In the genomic region with DNA sequence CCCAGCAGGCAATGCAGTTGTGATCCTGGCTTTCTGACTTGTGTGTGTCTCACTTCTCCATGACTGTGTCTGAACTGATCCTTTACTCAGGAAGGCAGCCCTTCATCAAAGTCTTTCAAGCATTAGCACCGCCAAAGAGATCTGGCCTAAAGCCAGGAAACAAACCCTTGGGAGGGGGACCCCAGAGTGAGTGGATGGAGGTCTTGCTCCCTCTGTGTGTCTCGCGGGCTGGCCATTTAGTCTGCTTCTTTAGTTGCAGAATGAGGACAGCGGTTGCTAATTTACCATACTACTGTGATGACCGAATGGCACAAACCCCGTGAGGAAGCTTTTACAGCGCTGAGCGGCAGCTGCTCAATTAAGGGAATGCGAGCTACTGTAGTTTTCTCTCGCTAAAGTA, we compare ENCODE assay signal across 21 mouse cellular contexts.
DNase-seq lines count a peak whose midpoint lies in the region; ATAC-seq and TF ChIP-seq lines count a peak whose summit lies in the region.
"Had no signal": no experiment of that assay in that cellular context is flagged by ENCODE, and none has a peak within 500 bp of the region (broad histone marks: within the 10 kb centered on the region; RNA-seq: fewer than 3 reads in every experiment).

No protein-coding gene starts in this region.

- 0 out of 2 replicates have a peak, but pooled peaks have one; percentile 5 for ATAC-seq in limb, embryonic 13.5 days (ENCODE audit: low FRiP score, low read depth)
- peak; percentile 36 for ATAC-seq in neural tube, embryonic 13.5 days (ENCODE audit: low read depth)
- ATAC-seq: intestine, postnatal 0 days had no signal

- H3K4me3 ChIP-seq in limb, embryonic 13.5 days = no peak overlapping the region
- H3K4me3 ChIP-seq in limb, embryonic 10.5 days = no peak overlapping the region
- no peak overlapping the region for H3K4me3 ChIP-seq in neural tube, embryonic 13.5 days
- H3K4me3 ChIP-seq: erythroblast, embryonic 14.5 days; heart, embryonic 13.5 days; hindbrain, embryonic 15.5 days; kidney, embryonic 15.5 days; myocyte had no signal

- no peak overlapping the region for H3K4me2 ChIP-seq in limb, embryonic 13.5 days (replicated peaks)
- peak overlapping the region; percentile 3; the same call in 1 of the 2 replicates for H3K4me2 ChIP-seq in neural tube, embryonic 13.5 days
- H3K4me2 ChIP-seq: heart, embryonic 13.5 days; hindbrain, embryonic 15.5 days; kidney, embryonic 15.5 days had no signal

- no peaks in the 10 kb centered on the region for H3K9me3 ChIP-seq in limb, embryonic 13.5 days
- no peaks in the 10 kb centered on the region for H3K9me3 ChIP-seq in limb, embryonic 10.5 days (replicated peaks)
- no peaks in the 10 kb centered on the region for H3K9me3 ChIP-seq in neural tube, embryonic 13.5 days
- H3K9me3 ChIP-seq: heart, embryonic 13.5 days; hindbrain, embryonic 15.5 days; kidney, embryonic 15.5 days had no signal

- TF ChIP-seq CTCF in brain, embryonic 14.5 days (IDR thresholded peaks at IDR 0.05; ENCODE audit: borderline replicate concordance, extremely low read depth, insufficient read depth, insufficient read length) = no peak

- H3K27me3 ChIP-seq in limb, embryonic 13.5 days = peaks cover 46% of the 10 kb centered on the region
- H3K27me3 ChIP-seq in limb, embryonic 10.5 days (ENCODE audit: low read depth, poor library complexity, severe bottlenecking) = peaks cover 39% of the 10 kb centered on the region
- H3K27me3 ChIP-seq in neural tube, embryonic 13.5 days = peaks cover 10% of the 10 kb centered on the region

- no peaks in the 10 kb centered on the region for H3K36me3 ChIP-seq in limb, embryonic 13.5 days
- H3K36me3 ChIP-seq in limb, embryonic 10.5 days = no peaks in the 10 kb centered on the region
- no peaks in the 10 kb centered on the region for H3K36me3 ChIP-seq in neural tube, embryonic 13.5 days
- H3K36me3 ChIP-seq: heart, embryonic 13.5 days; hindbrain, embryonic 15.5 days; kidney, embryonic 15.5 days had no signal

- peak; percentile 16 to 26 for DNase-seq in cerebellum, postnatal 10 days
- DNase-seq in cerebellum, adult 11-12 months = no peak
- DNase-seq in limb, embryonic 10.5 days (ENCODE audit: low spot score) = no peak
- DNase-seq in brain, embryonic 14.5 days (ENCODE audit: low read depth) = peak; percentile 75
- no peak for DNase-seq in urinary bladder, postnatal 14 days (ENCODE audit: low spot score)
- no peak for DNase-seq in right cerebral cortex, postnatal 4 days
- DNase-seq: adrenal gland, adult 2 months; cerebellum, adult 9-11 months; gastrocnemius, postnatal 14 days; heart, adult 18-20 months; liver; lung, postnatal 10 days; right cerebral cortex, adult 18-20 months had no signal

- H3K27ac ChIP-seq in limb, embryonic 13.5 days = no peak overlapping the region
- no peak overlapping the region for H3K27ac ChIP-seq in limb, embryonic 10.5 days
- H3K27ac ChIP-seq in neural tube, embryonic 13.5 days (replicated peaks) = 0 out of 2 replicates have a peak overlapping the region, but pooled peaks have one; percentile 47
- H3K27ac ChIP-seq: heart, embryonic 13.5 days; hindbrain, embryonic 15.5 days; kidney, embryonic 15.5 days had no signal

- H3K4me1 ChIP-seq in limb, embryonic 13.5 days = peaks cover 22% of the 10 kb centered on the region
- peaks cover 8% of the 10 kb centered on the region for H3K4me1 ChIP-seq in limb, embryonic 10.5 days
- peaks cover 21% of the 10 kb centered on the region for H3K4me1 ChIP-seq in neural tube, embryonic 13.5 days (replicated peaks)

- no peak overlapping the region for H3K9ac ChIP-seq in limb, embryonic 13.5 days
- H3K9ac ChIP-seq in neural tube, embryonic 13.5 days = no peak overlapping the region
- H3K9ac ChIP-seq: heart, embryonic 13.5 days; hindbrain, embryonic 15.5 days; kidney, embryonic 15.5 days had no signal

- 45% methylated on average over 10 of the region's 10 CpGs for WGBS in limb, embryonic 13.5 days
- WGBS in limb, embryonic 10.5 days = 77% methylated on average over 10 of the region's 10 CpGs
- 20% methylated on average over 10 of the region's 10 CpGs for WGBS in neural tube, embryonic 13.5 days

- TF ChIP-seq POLR2A in brain, embryonic 14.5 days (IDR thresholded peaks at IDR 0.05; ENCODE audit: borderline replicate concordance, extremely low read depth, insufficient read depth, insufficient read length, poor library complexity, severe bottlenecking) = no peak

Comparison
In these comparisons a context has a peak if more than half of its experiments do, and no peak if none do; other contexts are left out.
1. DNase-seq: peak in cerebellum, postnatal 10 days (2 of 2) and brain, embryonic 14.5 days (single experiment); none in cerebellum, adult 11-12 months (single experiment), limb, embryonic 10.5 days (single experiment), urinary bladder, postnatal 14 days (single experiment) and right cerebral cortex, postnatal 4 days (single experiment).